Mouse (Mus musculus) naive thymus-derived CD4-positive, alpha-beta T cell, adult 2 months (primary cell): ENCODE measurements around the gene Myo19.
A peak's percentile ranks its signal among the peaks of the same experiment; 100 is the strongest.

Source experiments
- DNase-seq: peaks from one replicate; pipeline ENCODE4 v3.0.0-alpha.2; 2011; ENCODE audit warnings: low read depth

Gene Myo19

GRCm38 (mm10) chr11:84886236-84886635, 6.3 kb downstream of the Myo19 start:
- no peak for DNase-seq

- no peak for DNase-seq
Measured at GRCm38 (mm10) chr11:84886767-84887511, 7.0 kb downstream of the Myo19 start.

- DNase-seq: no peak
Measured at GRCm38 (mm10) chr11:84888025-84888424, 8.1 kb downstream of the Myo19 start.

- DNase-seq: no peak
Measured at GRCm38 (mm10) chr11:84889492-84889891, 9.5 kb downstream of the Myo19 start.

GRCm38 (mm10) chr11:84891705-84892104, 11.8 kb downstream of the Myo19 start:
- DNase-seq: no peak

GRCm38 (mm10) chr11:84893113-84893512, 13.2 kb downstream of the Myo19 start:
- no peak for DNase-seq

- DNase-seq: no peak
Measured at GRCm38 (mm10) chr11:84904597-84905144, 24.7 kb downstream of the Myo19 start.

- no peak for DNase-seq
Measured at GRCm38 (mm10) chr11:84907081-84907480, 27.1 kb downstream of the Myo19 start.

GRCm38 (mm10) chr11:84908480-84908879, 28.5 kb downstream of the Myo19 start:
- no peak for DNase-seq

- no peak for DNase-seq
Measured at GRCm38 (mm10) chr11:84910411-84910810, 30.5 kb downstream of the Myo19 start.

- peak; percentile 15 for DNase-seq
Measured at GRCm38 (mm10) chr11:84914673-84915072, 34.7 kb downstream of the Myo19 start.

GRCm38 (mm10) chr11:84916053-84916702, 36.2 kb downstream of the Myo19 start, which contains the start of gene Znhit3:
TSS of gene Znhit3 (minus strand) at chr11:84916366.
- DNase-seq: peak; percentile 91

GRCm38 (mm10) chr11:84916703-84917300, 36.9 kb downstream of the Myo19 start:
- no peak for DNase-seq

GRCm38 (mm10) chr11:84918425-84918824, 38.5 kb downstream of the Myo19 start:
- peak; percentile 89 for DNase-seq

GRCm38 (mm10) chr11:84919276-84919675, 39.3 kb downstream of the Myo19 start:
- DNase-seq: peak; percentile 79

- no peak for DNase-seq
Measured at GRCm38 (mm10) chr11:84919951-84920350, 40.0 kb downstream of the Myo19 start.

- DNase-seq: no peak
Measured at GRCm38 (mm10) chr11:84920981-84921380, 41.0 kb downstream of the Myo19 start.

GRCm38 (mm10) chr11:84932261-84932660, 52.3 kb downstream of the Myo19 start:
- DNase-seq: no peak

GRCm38 (mm10) chr11:84939508-84940053, 59.6 kb downstream of the Myo19 start:
- DNase-seq: no peak

GRCm38 (mm10) chr11:84940140-84940539, 60.2 kb downstream of the Myo19 start:
- DNase-seq: no peak

- DNase-seq: no peak
Measured at GRCm38 (mm10) chr11:84943948-84944347, 64.0 kb downstream of the Myo19 start.

- DNase-seq: no peak
Measured at GRCm38 (mm10) chr11:84944639-84945435, 64.9 kb downstream of the Myo19 start.
